ENCODE assay signal across 8 mouse cellular contexts in genomic region chr7:111014893-111015292, GRCm38 (mm10). TPM values are rescaled to one million over a fixed set of nuclear protein-coding genes. Genes with fewer than 3 reads are reported as not detected.
A peak's percentile ranks its signal among the peaks of the same experiment; 100 is the strongest.
DNase-seq lines count a peak whose midpoint lies in the region; ATAC-seq lines count a peak whose summit lies in the region.

No protein-coding gene starts in this region.

- H3K4me1 ChIP-seq in embryonic facial prominence, embryonic 15.5 days = no peaks in the 10 kb centered on the region
- H3K4me1 ChIP-seq in heart, embryonic 10.5 days = peaks cover 4% of the 10 kb centered on the region
- peaks cover 2% of the 10 kb centered on the region; the same call in 1 of the 2 replicates for H3K4me1 ChIP-seq in kidney, embryonic 15.5 days

- no peaks in the 10 kb centered on the region for H3K36me3 ChIP-seq in embryonic facial prominence, embryonic 15.5 days
- no peaks in the 10 kb centered on the region for H3K36me3 ChIP-seq in heart, embryonic 10.5 days
- H3K36me3 ChIP-seq in kidney, embryonic 15.5 days = no peaks in the 10 kb centered on the region

- peak; percentile 51; the same call in 1 of the 2 replicates for ATAC-seq in embryonic facial prominence, embryonic 15.5 days (ENCODE audit: insufficient number of reproducible peaks, low FRiP score, low TSS enrichment, low read depth)
- ATAC-seq in kidney, embryonic 15.5 days (replicated peaks; ENCODE audit: low FRiP score) = peak; percentile 89
- ATAC-seq in monocyte, adult 5-6 weeks (replicated peaks; ENCODE audit: insufficient number of reproducible peaks, low FRiP score, low TSS enrichment, poor library complexity, severe bottlenecking) = peak; percentile 82

- H3K9ac ChIP-seq in embryonic facial prominence, embryonic 15.5 days = no peak overlapping the region
- no peak overlapping the region for H3K9ac ChIP-seq in kidney, embryonic 15.5 days

- H3K27ac ChIP-seq in embryonic facial prominence, embryonic 15.5 days (replicated peaks) = no peak overlapping the region
- no peak overlapping the region for H3K27ac ChIP-seq in heart, embryonic 10.5 days
- H3K27ac ChIP-seq in kidney, embryonic 15.5 days = no peak overlapping the region

- H3K9me3 ChIP-seq in embryonic facial prominence, embryonic 15.5 days (replicated peaks) = no peaks in the 10 kb centered on the region
- no peaks in the 10 kb centered on the region for H3K9me3 ChIP-seq in heart, embryonic 10.5 days
- H3K9me3 ChIP-seq in kidney, embryonic 15.5 days (replicated peaks) = no peaks in the 10 kb centered on the region

- 20% methylated on average over 5 of the region's 5 CpGs for WGBS in embryonic facial prominence, embryonic 15.5 days
- WGBS in heart, embryonic 10.5 days = 21% methylated on average over 5 of the region's 5 CpGs
- WGBS in kidney, embryonic 15.5 days = 31% methylated on average over 5 of the region's 5 CpGs

- DNase-seq in 3T3-L1 (ENCODE audit: low read depth, low spot score) (peak; percentile 90), liver (peak; percentile 92)
- peak; percentile 88 to 94 for DNase-seq in adrenal gland, postnatal 36 days
- peak; percentile 95 for DNase-seq in heart, embryonic 10.5 days (ENCODE audit: low spot score)
- DNase-seq in spleen, postnatal 4 days (ENCODE audit: low spot score in 2 of 2) = peak; percentile 90 to 98

- H3K27me3 ChIP-seq in embryonic facial prominence, embryonic 15.5 days = no peaks in the 10 kb centered on the region
- no peaks in the 10 kb centered on the region for H3K27me3 ChIP-seq in heart, embryonic 10.5 days (ENCODE audit: insufficient read depth, poor library complexity, severe bottlenecking)
- no peaks in the 10 kb centered on the region for H3K27me3 ChIP-seq in kidney, embryonic 15.5 days

- H3K4me2 ChIP-seq in embryonic facial prominence, embryonic 15.5 days (replicated peaks) = no peak overlapping the region
- no peak overlapping the region for H3K4me2 ChIP-seq in kidney, embryonic 15.5 days

- no peak overlapping the region for H3K4me3 ChIP-seq in embryonic facial prominence, embryonic 15.5 days (replicated peaks)
- no peak overlapping the region for H3K4me3 ChIP-seq in heart, embryonic 10.5 days
- no peak overlapping the region for H3K4me3 ChIP-seq in kidney, embryonic 15.5 days (replicated peaks)

RNA-seq across cellular contexts. Expression of gene Ctr9, which starts 13.9 kb away (rescaled TPM):
- total RNA-seq in adrenal gland, postnatal 36 days (2021) = 10 to 100 TPM; 39.6 to 52.4 TPM
- 62.9 and 65.0 TPM in 2 replicates for polyA plus RNA-seq in embryonic facial prominence, embryonic 15.5 days (2015; fragmentation: Nextera tagmentation; extraction: Ambion mirVana)
- polyA plus RNA-seq in heart, embryonic 10.5 days (2016; fragmentation: Nextera tagmentation; extraction: Ambion mirVana) = 52.3 and 63.1 TPM in 2 replicates
- 71.6 and 78.1 TPM in 2 replicates for polyA plus RNA-seq in kidney, embryonic 15.5 days (2015; fragmentation: Nextera tagmentation; extraction: Ambion mirVana)
- 45.3 to 55.4 TPM (median 55.0 TPM) in 3 replicates for total RNA-seq in monocyte, adult 5-6 weeks (2017)

RNA-seq across cellular contexts. Expression of gene Mrvi1, which starts 32.6 kb away (rescaled TPM):
- 10 to 100 TPM; 10.8 to 16.3 TPM for total RNA-seq in adrenal gland, postnatal 36 days (2021)
- 1.3 and 2.1 TPM in 2 replicates for polyA plus RNA-seq in embryonic facial prominence, embryonic 15.5 days (2015; fragmentation: Nextera tagmentation; extraction: Ambion mirVana)
- 5.1 and 6.5 TPM in 2 replicates for polyA plus RNA-seq in heart, embryonic 10.5 days (2016; fragmentation: Nextera tagmentation; extraction: Ambion mirVana)
- 11.1 and 15.8 TPM in 2 replicates for polyA plus RNA-seq in kidney, embryonic 15.5 days (2015; fragmentation: Nextera tagmentation; extraction: Ambion mirVana)
- 0.19 to 10.2 TPM (median 1.1 TPM) in 3 replicates for total RNA-seq in monocyte, adult 5-6 weeks (2017)
